Mouse (Mus musculus) heart, embryonic 11.5 days (tissue): ENCODE measurements around the gene Slc25a21. TPM values are rescaled to one million over a fixed set of nuclear protein-coding genes. Genes with fewer than 3 reads are reported as not detected.

Experiments
- ATAC-seq: fragments of 200-750 bp; cut with Nextera tagmentation; replicated peaks from 2 replicates; pipeline ENCODE4 v1.8.0; 2017; ENCODE audit warnings: moderate library complexity; ENCODE audit not compliant: insufficient number of reproducible peaks, low FRiP score, low TSS enrichment
- H3K27ac ChIP-seq: fragments of 300-500 bp; sonication (generic); 2 replicates; pipeline ENCODE4 v1.5.1; 2014; ENCODE audit warnings: mild to moderate bottlenecking, low read depth, low read length
- H3K27me3 ChIP-seq: fragments of 300-500 bp; sonication (generic); 2 replicates; pipeline ENCODE4 v1.6.1; 2014; ENCODE audit warnings: mild to moderate bottlenecking, low read length, mixed read lengths; ENCODE audit not compliant: control insufficient read depth, insufficient read depth
- H3K36me3 ChIP-seq: fragments of 300-500 bp; sonication (generic); 2 replicates; pipeline ENCODE4 v1.6.1; 2014; ENCODE audit warnings: mild to moderate bottlenecking, low read length, moderate library complexity, mixed read lengths; ENCODE audit not compliant: control insufficient read depth, insufficient read depth
- H3K4me1 ChIP-seq: fragments of 300-500 bp; sonication (generic); 2 replicates; pipeline ENCODE4 v1.6.1; 2014; ENCODE audit warnings: low read length; ENCODE audit not compliant: control insufficient read depth, insufficient read depth
- H3K4me2 ChIP-seq: fragments of 300-500 bp; sonication (generic); 2 replicates; pipeline ENCODE4 v1.6.1; 2014; ENCODE audit warnings: mild to moderate bottlenecking, moderate library complexity
- H3K4me3 ChIP-seq: fragments of 300-500 bp; sonication (generic); 2 replicates; pipeline ENCODE4 v1.5.1; 2014; ENCODE audit warnings: low read depth, low read length
- H3K9ac ChIP-seq: fragments of 300-500 bp; sonication (generic); 2 replicates; pipeline ENCODE4 v1.6.1; 2014; ENCODE audit warnings: mild to moderate bottlenecking, low read depth, low read length, moderate library complexity
- H3K9me3 ChIP-seq: fragments of 300-500 bp; sonication (generic); replicated peaks from 2 replicates; pipeline ENCODE4 v1.6.1; 2016; ENCODE audit warnings: low read length; ENCODE audit not compliant: control insufficient read depth
- WGBS: fragments of 180-500 bp; shearing (Covaris S2); extraction: QIAGEN DNeasy Blood & Tissue Kit; methylation state at CpG from one replicate; pipeline ENCODE4 v1.1.7; 2014; ENCODE audit not compliant: insufficient replicate concordance; 5-methylcytosine and 5-hydroxymethylcytosine counted together
- polyA plus RNA-seq: library from polyadenylated mRNA; unstranded; fragments of >200 nt; fragmentation: Nextera tagmentation; extraction: Ambion mirVana; gene quantifications from 2 replicates; pipeline ENCODE4 v1.2.1, GENCODE M21; 2014

The Slc25a21 gene
- polyA plus RNA-seq, 1 experiment from 2014 or later, result 6.4 TPM

DNA sequence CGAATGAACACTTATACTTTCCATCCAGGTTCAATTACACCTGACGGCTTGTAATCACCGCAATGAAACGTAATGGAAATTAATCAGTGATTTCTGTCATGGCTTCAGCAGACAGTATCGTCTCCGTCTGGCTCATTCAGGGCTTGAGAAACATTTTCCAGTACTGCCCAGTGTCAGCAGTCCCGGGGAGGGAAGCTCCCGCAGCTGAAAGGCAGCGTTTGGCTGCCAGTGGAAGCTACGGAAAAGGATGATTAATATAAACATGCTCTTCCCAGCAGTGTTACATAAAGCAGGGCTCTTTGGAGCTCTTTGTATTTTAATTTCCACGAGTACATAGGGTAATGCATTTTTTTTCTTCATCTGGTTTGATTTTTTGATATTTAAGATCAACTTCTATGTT lies 239.0 kb downstream of the Slc25a21 start:
- H3K4me2 ChIP-seq, result no peak overlapping the region
- H3K4me1 ChIP-seq, result peaks cover 6% of the 10 kb centered on the region; the same call in 1 of the 2 replicates
- H3K27me3 ChIP-seq, result no peaks in the 10 kb centered on the region
- H3K4me3 ChIP-seq, result no peak overlapping the region
- H3K36me3 ChIP-seq, result no peaks in the 10 kb centered on the region
- no peak overlapping the region for H3K27ac ChIP-seq
- H3K9me3 ChIP-seq, result no peaks in the 10 kb centered on the region
- ATAC-seq, result no peak
- whole genome bisulfite sequencing, result 38% methylated on average over 11 of the region's 11 CpGs
- no peak overlapping the region for H3K9ac ChIP-seq

DNA sequence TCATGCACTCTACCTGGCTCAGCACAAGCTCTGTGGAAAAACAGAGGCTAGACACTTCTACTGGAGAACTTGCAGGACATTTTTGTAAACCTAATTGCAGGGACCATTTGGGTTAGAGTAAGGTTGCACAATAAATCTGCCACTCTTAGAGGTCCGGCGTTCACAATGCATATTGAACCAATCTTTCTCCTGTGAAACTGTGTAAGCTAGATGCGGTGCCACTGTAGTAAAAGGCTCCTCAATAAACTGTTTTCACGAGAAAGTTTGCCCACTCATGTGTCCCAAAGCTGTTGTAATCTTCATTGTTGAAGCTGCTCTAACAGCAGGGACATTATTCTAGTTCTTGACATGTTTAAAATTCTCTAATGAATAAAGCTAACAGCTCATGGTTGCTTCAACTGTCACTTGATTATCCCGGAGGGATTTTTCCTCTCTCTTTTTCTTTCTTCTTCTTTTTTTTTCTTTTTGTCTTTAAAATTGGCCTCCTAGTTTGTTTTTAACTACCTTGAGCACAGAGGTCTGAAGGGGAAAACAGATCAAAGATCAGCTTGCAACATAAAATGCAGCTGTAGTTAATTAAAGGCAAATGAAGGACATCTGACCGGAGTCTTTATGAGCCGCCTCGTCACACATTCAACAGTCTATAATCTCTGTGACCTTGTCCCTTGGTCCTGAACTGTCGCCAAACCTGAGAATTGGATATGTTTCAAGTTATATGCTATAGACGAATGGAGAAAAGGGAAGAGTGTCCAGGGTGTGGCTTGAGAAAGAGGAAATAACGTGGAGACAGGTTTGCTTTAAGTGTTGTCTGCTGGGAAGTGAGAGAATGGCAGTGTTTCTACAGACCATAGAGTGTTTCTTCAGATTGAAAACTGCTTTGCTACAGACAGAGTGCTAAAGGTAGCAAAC lies 245.3 kb downstream of the Slc25a21 start:
- 70% methylated on average over 11 of the region's 11 CpGs for WGBS
- no peaks in the 10 kb centered on the region for H3K9me3 ChIP-seq
- H3K9ac ChIP-seq, result no peak overlapping the region
- H3K27ac ChIP-seq, result no peak overlapping the region
- no peak overlapping the region for H3K4me3 ChIP-seq
- ATAC-seq, result no peak
- no peaks in the 10 kb centered on the region for H3K4me1 ChIP-seq
- no peaks in the 10 kb centered on the region for H3K27me3 ChIP-seq
- no peaks in the 10 kb centered on the region for H3K36me3 ChIP-seq
- H3K4me2 ChIP-seq, result no peak overlapping the region

DNA sequence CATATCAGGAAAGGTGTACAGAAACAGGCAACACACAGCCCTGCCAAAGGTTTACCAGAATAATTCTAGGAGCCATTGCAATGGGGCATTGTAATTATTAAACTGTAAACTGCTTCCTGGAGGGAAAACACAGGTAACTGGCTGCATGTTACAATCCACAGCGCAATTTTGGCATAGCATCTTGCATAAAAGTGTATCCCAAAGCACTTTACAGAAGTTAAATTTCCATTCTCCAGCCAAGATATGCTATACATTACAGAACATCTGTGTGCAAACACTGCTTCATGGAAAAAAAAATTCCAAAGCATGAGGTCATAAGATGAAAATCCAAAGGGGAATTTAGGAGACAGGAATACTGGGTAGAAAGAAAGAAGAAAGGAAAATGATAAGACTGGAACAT lies 253.0 kb downstream of the Slc25a21 start:
- no peak for ATAC-seq
- Histone ChIP-seq H3K4me1 (no peaks in the 10 kb centered on the region), H3K9ac (no peak overlapping the region), H3K27ac (no peak overlapping the region), H3K9me3 (no peaks in the 10 kb centered on the region), H3K4me3 (no peak overlapping the region), H3K27me3 (no peaks in the 10 kb centered on the region), H3K36me3 (no peaks in the 10 kb centered on the region), H3K4me2 (no peak overlapping the region)
- 83% methylated on average over 1 of the region's 1 CpGs for WGBS

DNA sequence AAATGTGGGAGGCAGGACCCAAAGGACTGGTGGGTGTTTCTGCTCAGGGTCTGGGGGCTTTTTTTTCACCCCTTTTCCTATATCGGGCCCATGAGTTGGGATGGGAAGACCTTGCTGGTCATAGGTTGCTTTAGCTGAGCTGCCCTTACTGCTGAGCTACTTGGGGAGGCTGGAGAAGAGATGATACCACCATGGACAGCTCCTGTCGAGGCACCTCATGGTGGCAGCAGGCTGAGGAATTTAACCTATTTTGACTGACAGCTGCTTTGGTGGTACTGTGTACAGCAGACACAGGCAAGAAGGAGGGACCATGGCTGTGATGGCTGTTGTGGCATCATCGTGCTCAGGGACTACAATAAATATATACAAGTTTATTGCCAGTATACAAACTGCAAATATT lies 256.4 kb downstream of the Slc25a21 start:
- 54% methylated on average over 3 of the region's 3 CpGs for whole genome bisulfite sequencing
- no peak for ATAC-seq
- no peaks in the 10 kb centered on the region for H3K36me3 ChIP-seq

DNA sequence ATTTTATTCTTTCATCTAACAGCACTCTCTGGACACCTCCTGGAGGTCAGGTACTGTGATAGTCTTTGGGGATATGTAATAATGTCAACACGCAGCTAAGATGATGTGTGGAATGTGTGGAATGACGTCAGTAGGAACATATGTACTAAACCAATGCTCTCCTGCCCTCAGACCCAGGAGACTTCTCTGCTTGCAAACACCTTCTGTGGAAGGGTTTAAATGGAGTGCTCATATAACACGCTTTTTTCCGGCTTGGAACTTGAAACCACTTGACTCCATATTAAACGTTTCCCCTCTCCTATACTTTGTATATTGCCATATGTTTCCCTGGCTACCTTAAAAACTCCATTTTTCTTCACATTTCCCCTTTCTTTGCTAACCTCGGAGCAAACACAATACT lies 279.1 kb downstream of the Slc25a21 start:
- no peaks in the 10 kb centered on the region for H3K36me3 ChIP-seq
- H3K4me3 ChIP-seq, result no peak overlapping the region
- H3K27me3 ChIP-seq, result no peaks in the 10 kb centered on the region
- whole genome bisulfite sequencing, result 80% methylated on average over 6 of the region's 6 CpGs
- H3K9me3 ChIP-seq, result no peaks in the 10 kb centered on the region
- no peak overlapping the region for H3K9ac ChIP-seq
- H3K4me1 ChIP-seq, result no peaks in the 10 kb centered on the region
- no peak overlapping the region for H3K27ac ChIP-seq
- no peak overlapping the region for H3K4me2 ChIP-seq
- ATAC-seq, result no peak

More for the DNA sequence above, 256.4 kb downstream of the Slc25a21 start:
- H3K27me3 ChIP-seq, result no peaks in the 10 kb centered on the region
- H3K4me3 ChIP-seq, result no peak overlapping the region
- H3K27ac ChIP-seq, result no peak overlapping the region
- H3K9ac ChIP-seq, result no peak overlapping the region
- no peaks in the 10 kb centered on the region for H3K9me3 ChIP-seq
- H3K4me2 ChIP-seq, result no peak overlapping the region
- H3K4me1 ChIP-seq, result no peaks in the 10 kb centered on the region

DNA sequence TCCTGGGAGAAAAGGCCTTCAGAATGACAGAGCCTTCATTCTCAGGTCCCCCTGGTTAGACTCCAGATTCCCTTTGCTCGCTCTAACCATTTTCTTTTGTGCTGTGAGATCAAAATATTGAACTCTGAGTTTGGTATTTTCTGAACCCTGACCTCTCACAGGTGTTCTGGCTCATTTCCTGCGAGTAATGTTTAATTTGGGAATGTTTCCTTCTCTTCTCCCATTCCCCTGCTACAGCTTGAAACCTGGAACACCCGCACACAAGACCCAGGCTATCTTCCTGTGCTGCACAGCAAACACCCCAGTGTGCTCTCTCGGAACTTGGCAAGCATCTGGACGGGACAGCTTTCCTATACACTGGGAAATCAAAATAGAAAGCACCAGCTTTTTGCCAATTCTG lies 290.8 kb downstream of the Slc25a21 start:
- Histone ChIP-seq H3K27me3 (no peaks in the 10 kb centered on the region), H3K4me3 (no peak overlapping the region), H3K4me2 (no peak overlapping the region), H3K4me1 (no peaks in the 10 kb centered on the region), H3K27ac (no peak overlapping the region), H3K9me3 (no peaks in the 10 kb centered on the region), H3K9ac (no peak overlapping the region), H3K36me3 (no peaks in the 10 kb centered on the region)
- WGBS, result 68% methylated on average over 5 of the region's 5 CpGs
- no peak for ATAC-seq

DNA sequence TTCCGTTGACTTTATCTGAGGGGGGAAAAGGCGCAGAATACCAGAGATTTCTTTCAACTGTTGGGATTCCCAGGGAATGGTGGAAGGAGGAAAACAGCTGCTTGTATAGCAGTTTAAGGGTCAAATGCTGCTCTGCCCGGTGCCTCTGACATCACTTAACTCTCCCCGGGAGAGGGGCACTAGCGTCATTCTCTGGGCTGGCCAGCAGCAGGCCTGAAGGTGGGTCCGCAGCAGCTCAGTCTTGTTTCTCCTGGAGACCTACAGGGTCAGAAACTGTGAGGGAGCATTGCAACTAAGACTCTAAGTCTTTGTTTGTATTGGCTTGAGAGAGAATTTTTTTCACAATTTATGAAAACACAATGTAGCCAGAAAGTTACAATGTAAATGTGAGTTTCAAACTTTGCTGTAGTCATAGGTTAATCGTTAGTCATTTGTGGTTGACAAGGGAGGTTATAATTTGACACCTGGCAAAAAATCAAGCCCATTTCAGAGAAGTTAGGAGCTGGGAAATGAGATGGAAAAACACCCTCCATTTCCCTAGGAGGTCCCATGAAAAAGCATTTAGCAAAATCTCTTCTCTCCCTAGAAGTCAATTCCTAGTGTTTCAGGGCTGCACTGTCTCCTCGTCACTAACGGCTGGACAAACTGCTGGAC lies 291.5 kb downstream of the Slc25a21 start:
- no peak overlapping the region for H3K4me3 ChIP-seq
- no peak for ATAC-seq
- no peak overlapping the region for H3K27ac ChIP-seq
- WGBS, result 42% methylated on average over 9 of the region's 9 CpGs
- H3K9me3 ChIP-seq, result no peaks in the 10 kb centered on the region
- H3K36me3 ChIP-seq, result no peaks in the 10 kb centered on the region
- no peaks in the 10 kb centered on the region for H3K27me3 ChIP-seq
- no peak overlapping the region for H3K4me2 ChIP-seq
- no peaks in the 10 kb centered on the region for H3K4me1 ChIP-seq
- no peak overlapping the region for H3K9ac ChIP-seq

DNA sequence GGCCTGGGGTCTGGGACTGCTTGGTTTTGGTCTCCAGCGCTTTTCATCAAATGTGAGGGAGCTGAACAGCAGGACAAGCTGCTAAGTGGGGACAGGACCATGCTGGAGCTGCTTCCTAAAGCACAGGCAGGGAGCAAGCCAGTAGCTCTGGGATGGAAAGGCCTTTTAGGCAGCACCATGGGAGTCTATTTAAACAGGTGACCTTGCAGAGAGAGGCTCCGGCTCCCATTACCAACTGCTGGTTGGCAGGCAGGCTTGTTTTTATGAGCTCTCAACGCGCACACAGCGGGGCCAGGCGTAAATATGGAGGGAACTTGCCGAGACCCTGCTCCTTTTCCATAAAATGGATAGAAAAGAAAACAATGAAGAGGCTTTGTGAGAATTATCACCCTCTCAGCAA lies 292.1 kb downstream of the Slc25a21 start:
- H3K4me2 ChIP-seq, result no peak overlapping the region
- H3K9ac ChIP-seq, result no peak overlapping the region
- H3K27ac ChIP-seq, result no peak overlapping the region
- no peak for ATAC-seq
- H3K27me3 ChIP-seq, result no peaks in the 10 kb centered on the region
- no peaks in the 10 kb centered on the region for H3K9me3 ChIP-seq
- H3K36me3 ChIP-seq, result no peaks in the 10 kb centered on the region
- no peaks in the 10 kb centered on the region for H3K4me1 ChIP-seq
- H3K4me3 ChIP-seq, result no peak overlapping the region
- 54% methylated on average over 7 of the region's 7 CpGs for WGBS
